Mouse (Mus musculus) E14TG2a.4 (cell line): ENCODE data around the gene Nomo1.

Experiments used
- CTCF ChIP-seq: conservative IDR thresholded peaks from 2 replicates; pipeline ENCODE4 v1.5.1; 2014; ENCODE audit warnings: low read length
- NANOG ChIP-seq: IDR thresholded peaks from 2 replicates; pipeline ENCODE4 v1.6.1; 2014; ENCODE audit warnings: borderline replicate concordance, low read length, mixed read lengths

DNA sequence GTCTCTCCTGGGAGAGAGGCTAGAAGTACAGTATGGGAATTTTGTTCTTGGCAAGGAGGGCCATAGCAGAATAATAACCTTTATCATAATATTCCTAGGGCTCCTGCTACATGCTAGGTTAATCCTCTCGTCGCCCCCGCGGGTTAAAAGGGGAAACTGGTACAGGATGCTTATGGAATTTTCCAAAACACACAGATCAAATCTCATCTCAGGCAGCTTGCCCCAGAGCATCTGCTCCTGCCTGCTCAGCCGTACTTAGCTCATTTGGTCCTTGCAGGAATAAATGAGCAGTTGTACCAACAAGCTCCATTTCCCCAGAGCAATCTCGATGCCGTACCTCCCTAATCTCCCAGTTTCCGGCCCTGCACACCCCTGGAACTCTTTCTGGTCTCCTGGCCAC, 98.3 kb downstream of the Nomo1 start:
- TF ChIP-seq CTCF (no peak), NANOG (no peak)
